Mouse (Mus musculus): ENCODE measurements at regions not wholly inside any gene's neighbourhood (a gene's known extent, or its start where the extent isn't known, plus 50 kb on each side); places are given as distances from the start of the nearest gene placed in this dataset.

GRCm38 (mm10) chr12:26653781-26654180 is 184.8 kb downstream of the Cmpk2 start:
- no peak for DNase-seq (ENCODE audit: low spot score in 2 of 2)

GRCm38 (mm10) chr12:26646141-26646540 is 177.1 kb downstream of the Cmpk2 start:
- no peak for DNase-seq (ENCODE audit: low spot score in 2 of 2)

GRCm38 (mm10) chr12:26635665-26636241 is 166.7 kb downstream of the Cmpk2 start:
- DNase-seq (ENCODE audit: low spot score in 2 of 2): no peak

GRCm38 (mm10) chr12:26635253-26635652 is 166.2 kb downstream of the Cmpk2 start:
- DNase-seq (ENCODE audit: low spot score in 2 of 2): no peak

GRCm38 (mm10) chr12:26631795-26632122 is 162.8 kb downstream of the Cmpk2 start:
- DNase-seq (ENCODE audit: low spot score in 2 of 2): no peak

GRCm38 (mm10) chr12:26631111-26631794 is 162.2 kb downstream of the Cmpk2 start:
- DNase-seq (ENCODE audit: low spot score in 2 of 2): no peak

GRCm38 (mm10) chr12:26621135-26621932 is 152.3 kb downstream of the Cmpk2 start:
- no peak for DNase-seq (ENCODE audit: low spot score in 2 of 2)

GRCm38 (mm10) chr12:26620501-26621134 is 151.6 kb downstream of the Cmpk2 start:
- no peak for DNase-seq (ENCODE audit: low spot score in 2 of 2)

- no peak for DNase-seq (ENCODE audit: low spot score in 2 of 2)
These were observed 149.0 kb downstream of the Cmpk2 start for GRCm38 (mm10) chr12:26617969-26618368.

GRCm38 (mm10) chr12:26613086-26613705 is 144.2 kb downstream of the Cmpk2 start:
- DNase-seq (ENCODE audit: low spot score in 2 of 2): no peak

GRCm38 (mm10) chr12:26610079-26610478 is 141.1 kb downstream of the Cmpk2 start:
- no peak for DNase-seq (ENCODE audit: low spot score in 2 of 2)

GRCm38 (mm10) chr12:26598501-26598900 is 129.5 kb downstream of the Cmpk2 start:
- DNase-seq (ENCODE audit: low spot score in 2 of 2): no peak

- no peak for DNase-seq (ENCODE audit: low spot score in 2 of 2)
These were observed 123.1 kb downstream of the Cmpk2 start for GRCm38 (mm10) chr12:26592125-26592524.

- no peak for DNase-seq (ENCODE audit: low spot score in 2 of 2)
These were observed 120.1 kb downstream of the Cmpk2 start for GRCm38 (mm10) chr12:26589091-26589490.

GRCm38 (mm10) chr12:26577438-26577837 is 108.4 kb downstream of the Cmpk2 start:
- DNase-seq (ENCODE audit: low spot score in 2 of 2): no peak

GRCm38 (mm10) chr12:26571602-26572001 is 102.6 kb downstream of the Cmpk2 start:
- no peak for DNase-seq (ENCODE audit: low spot score in 2 of 2)

GRCm38 (mm10) chr12:26567435-26567834 is 98.4 kb downstream of the Cmpk2 start:
- no peak for DNase-seq (ENCODE audit: low spot score in 2 of 2)

GRCm38 (mm10) chr12:26562858-26563257 is 93.9 kb downstream of the Cmpk2 start:
- no peak for DNase-seq (ENCODE audit: low spot score in 2 of 2)

- DNase-seq (ENCODE audit: low spot score in 2 of 2): no peak
These were observed 90.6 kb downstream of the Cmpk2 start for GRCm38 (mm10) chr12:26559560-26559959.

- no peak for DNase-seq (ENCODE audit: low spot score in 2 of 2)
These were observed 88.4 kb downstream of the Cmpk2 start for GRCm38 (mm10) chr12:26557411-26557810.

GRCm38 (mm10) chr12:26551168-26551926 is 82.3 kb downstream of the Cmpk2 start:
- no peak for DNase-seq (ENCODE audit: low spot score in 2 of 2)

All from gastrocnemius, postnatal 4 days (tissue).